Mouse (Mus musculus) embryonic facial prominence, embryonic 14.5 days (tissue): ENCODE data around the gene Pkd1l3. TPM values are rescaled to one million over a fixed set of nuclear protein-coding genes. Genes with fewer than 3 reads are reported as not detected.

Experiments used
- ATAC-seq: fragments of 200-750 bp; cut with Nextera tagmentation; 2 replicates; pipeline ENCODE4 v1.8.0; 2017; ENCODE audit warnings: low read depth, moderate number of reproducible peaks, moderate TSS enrichment
- DNase-seq: peaks from one replicate; pipeline ENCODE4 v3.0.0-alpha.2; 2015; ENCODE audit warnings: low spot score
- H3K27ac ChIP-seq: fragments of 300-500 bp; sonication (generic); replicated peaks from 2 replicates; pipeline ENCODE4 v1.5.1; 2014; ENCODE audit warnings: low read depth, mild to moderate bottlenecking, low read length, moderate library complexity
- H3K27me3 ChIP-seq: fragments of 300-500 bp; sonication (generic); replicated peaks from 2 replicates; pipeline ENCODE4 v1.6.1; 2014; ENCODE audit warnings: low read length; ENCODE audit not compliant: control insufficient read depth, insufficient read depth
- H3K36me3 ChIP-seq: fragments of 300-500 bp; sonication (generic); 2 replicates; pipeline ENCODE4 v1.6.1; 2014; ENCODE audit warnings: low read length, mixed read lengths; ENCODE audit not compliant: control insufficient read depth, insufficient read depth
- H3K4me1 ChIP-seq: fragments of 300-500 bp; sonication (generic); 2 replicates; pipeline ENCODE4 v1.6.1; 2014; ENCODE audit warnings: antibody characterized with exemption, low read length; ENCODE audit not compliant: control insufficient read depth, insufficient read depth
- H3K4me2 ChIP-seq: fragments of 300-500 bp; sonication (generic); 2 replicates; pipeline ENCODE4 v1.6.1; 2014; ENCODE audit warnings: low read depth, mild to moderate bottlenecking, low read length, moderate library complexity, mixed read lengths
- H3K4me3 ChIP-seq: fragments of 300-500 bp; sonication (generic); 2 replicates; pipeline ENCODE4 v1.5.1; 2014; ENCODE audit warnings: low read depth, mild to moderate bottlenecking, low read length
- H3K9ac ChIP-seq: fragments of 300-500 bp; sonication (generic); 2 replicates; pipeline ENCODE4 v1.6.1; 2014; ENCODE audit warnings: low read depth, mild to moderate bottlenecking, low read length, moderate library complexity, mixed read lengths
- H3K9me3 ChIP-seq: fragments of 300-500 bp; sonication (generic); 2 replicates; pipeline ENCODE4 v1.6.1; 2016; ENCODE audit warnings: low read length; ENCODE audit not compliant: control insufficient read depth
- WGBS: fragments of 180-500 bp; shearing (Covaris S2); extraction: QIAGEN DNeasy Blood & Tissue Kit; methylation state at CpG from one replicate; pipeline ENCODE4 v1.1.7; 2014; 5-methylcytosine and 5-hydroxymethylcytosine counted together
- polyA plus RNA-seq: library from polyadenylated mRNA; unstranded; fragments of >200 nt; fragmentation: Nextera tagmentation; extraction: Ambion mirVana; gene quantifications from 2 replicates; pipeline ENCODE4 v1.2.1, GENCODE M21; 2014

Pkd1l3 gene
- polyA plus RNA-seq, 1 experiment from 2014 or later, result not detected

GRCm38 (mm10) chr8:109681535-109681934 is 67.2 kb downstream of the Pkd1l3 start:
- 79% methylated on average over 3 of the region's 3 CpGs for WGBS
- no peak for ATAC-seq
- H3K36me3 ChIP-seq, result peaks cover 65% of the 10 kb centered on the region

GRCm38 (mm10) chr8:109682120-109682519 is 67.8 kb downstream of the Pkd1l3 start:
- WGBS, result 96% methylated on average over 5 of the region's 5 CpGs
- ATAC-seq (no peak), DNase-seq (no peak)
- H3K4me1 ChIP-seq, result no peaks in the 10 kb centered on the region
- peaks cover 59% of the 10 kb centered on the region for H3K36me3 ChIP-seq
- H3K4me2 ChIP-seq, result no peak overlapping the region
- no peak overlapping the region for H3K9ac ChIP-seq
- no peaks in the 10 kb centered on the region for H3K27me3 ChIP-seq
- H3K27ac ChIP-seq, result no peak overlapping the region
- no peak overlapping the region for H3K4me3 ChIP-seq
- H3K9me3 ChIP-seq, result no peaks in the 10 kb centered on the region

More at GRCm38 (mm10) chr8:109681535-109681934, 67.2 kb downstream of the Pkd1l3 start:
- Histone ChIP-seq H3K4me1 (no peaks in the 10 kb centered on the region), H3K4me3 (no peak overlapping the region), H3K27me3 (no peaks in the 10 kb centered on the region), H3K9ac (no peak overlapping the region), H3K4me2 (no peak overlapping the region), H3K27ac (no peak overlapping the region), H3K9me3 (no peaks in the 10 kb centered on the region)
- no peak for DNase-seq

GRCm38 (mm10) chr8:109687248-109687647 is 72.9 kb downstream of the Pkd1l3 start:
- Histone ChIP-seq H3K4me2 (no peak overlapping the region), H3K4me3 (no peak overlapping the region), H3K4me1 (peaks cover 14% of the 10 kb centered on the region), H3K27ac (no peak overlapping the region), H3K9ac (no peak overlapping the region), H3K27me3 (no peaks in the 10 kb centered on the region), H3K36me3 (peaks cover 10% of the 10 kb centered on the region), H3K9me3 (no peaks in the 10 kb centered on the region)
- no peak for ATAC-seq
- no peak for DNase-seq
- WGBS, result 90% methylated on average over 5 of the region's 5 CpGs

DNA sequence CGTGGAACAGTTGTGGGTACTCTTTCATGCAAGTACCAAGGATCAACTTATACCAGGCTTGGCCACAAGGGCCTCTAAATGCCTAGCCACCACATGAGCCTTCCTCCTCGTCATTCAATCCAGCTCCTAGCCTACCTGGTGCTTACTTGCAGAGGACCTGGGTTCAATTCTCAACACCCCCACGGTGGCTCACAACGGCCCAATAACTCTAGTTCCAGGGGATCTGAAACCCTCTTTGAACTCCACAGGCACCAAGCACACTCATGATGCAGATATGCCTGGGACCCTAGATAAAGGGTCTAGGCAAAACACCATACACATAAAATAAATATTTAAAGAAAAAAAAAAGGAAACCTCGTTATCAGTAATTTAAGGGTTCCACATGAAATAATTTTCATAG is 77.5 kb downstream of the Pkd1l3 start:
- Histone ChIP-seq H3K4me2 (peak overlapping the region; percentile 70), H3K36me3 (no peaks in the 10 kb centered on the region), H3K4me1 (peaks cover 22% of the 10 kb centered on the region), H3K27me3 (no peaks in the 10 kb centered on the region), H3K9ac (peak overlapping the region; percentile 80), H3K27ac (no peak overlapping the region), H3K9me3 (no peaks in the 10 kb centered on the region), H3K4me3 (peak overlapping the region; percentile 63)
- no peak for ATAC-seq
- peak; percentile 35 for DNase-seq
- WGBS, result 45% methylated on average over 5 of the region's 5 CpGs

- peak; percentile 53 for ATAC-seq
- Histone ChIP-seq H3K4me3 (peak overlapping the region; percentile 63), H3K9ac (peak overlapping the region; percentile 80), H3K4me1 (peaks cover 22% of the 10 kb centered on the region), H3K4me2 (peak overlapping the region; percentile 70), H3K9me3 (no peaks in the 10 kb centered on the region), H3K27me3 (no peaks in the 10 kb centered on the region), H3K36me3 (no peaks in the 10 kb centered on the region), H3K27ac (peak overlapping the region; percentile 56)
- under 1% methylated on average over 28 of the region's 38 CpGs for WGBS
- peak; percentile 34 for DNase-seq
Measured at GRCm38 (mm10) chr8:109692443-109693145, 78.3 kb downstream of the Pkd1l3 start.

GRCm38 (mm10) chr8:109693146-109693900 is 79.0 kb downstream of the Pkd1l3 start, which contains the start of gene Ist1:
Gene Ist1, minus strand, starts transcription at chr8:109693260.
- DNase-seq (peak; percentile 100), ATAC-seq (peak; percentile 96)
- H3K9ac ChIP-seq, result peak within 1 kb of the TSS; percentile 80
- H3K27me3 ChIP-seq, result no peaks in the 10 kb centered on the region
- H3K9me3 ChIP-seq, result no peaks in the 10 kb centered on the region
- H3K4me3 ChIP-seq, result peak within 1 kb of the TSS; percentile 63
- H3K4me1 ChIP-seq, result peaks cover 22% of the 10 kb centered on the region
- H3K4me2 ChIP-seq, result peak within 1 kb of the TSS; percentile 70
- WGBS, result 0% methylated on average over 44 of the region's 57 CpGs
- H3K36me3 ChIP-seq, result no peaks in the 10 kb centered on the region
- H3K27ac ChIP-seq, result peak within 1 kb of the TSS; percentile 56

GRCm38 (mm10) chr8:109694154-109694553 is 79.8 kb downstream of the Pkd1l3 start:
- Histone ChIP-seq H3K9ac (no peak overlapping the region), H3K4me3 (no peak overlapping the region; the same call in 1 of the 2 replicates), H3K4me1 (peaks cover 22% of the 10 kb centered on the region), H3K27me3 (no peaks in the 10 kb centered on the region), H3K4me2 (peak overlapping the region; percentile 70), H3K36me3 (no peaks in the 10 kb centered on the region), H3K9me3 (no peaks in the 10 kb centered on the region), H3K27ac (no peak overlapping the region)
- 38% methylated on average over 6 of the region's 6 CpGs for WGBS
- ATAC-seq, result no peak
- DNase-seq, result no peak

DNA sequence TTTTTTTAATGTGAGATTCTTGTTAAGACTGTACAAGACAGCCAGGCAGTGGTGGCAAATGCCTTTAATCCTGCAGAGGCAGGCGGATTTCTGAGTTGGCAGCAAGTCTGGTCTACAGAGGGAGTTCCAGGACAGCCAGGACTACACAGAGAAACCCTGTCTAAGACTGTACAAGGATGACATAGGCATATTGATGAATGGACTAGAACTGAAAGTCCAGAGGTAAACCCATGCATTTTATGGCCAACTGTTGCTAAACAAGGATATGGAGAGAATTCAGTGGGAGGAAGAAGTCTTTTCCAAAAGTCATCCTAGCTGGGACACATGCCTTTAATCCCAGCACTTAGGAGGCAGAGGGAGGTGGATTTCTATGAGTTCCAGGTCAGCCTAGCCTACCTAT is 83.4 kb downstream of the Pkd1l3 start:
- Histone ChIP-seq H3K27me3 (no peaks in the 10 kb centered on the region), H3K4me1 (peaks cover 7% of the 10 kb centered on the region; the same call in 1 of the 2 replicates), H3K9me3 (no peaks in the 10 kb centered on the region), H3K36me3 (no peaks in the 10 kb centered on the region), H3K4me2 (no peak overlapping the region), H3K27ac (no peak overlapping the region), H3K4me3 (no peak overlapping the region), H3K9ac (no peak overlapping the region)
- no peak for DNase-seq
- no peak for ATAC-seq
- WGBS, result 70% methylated on average over 1 of the region's 1 CpGs
